Mouse (Mus musculus) retina, adult 2 months (tissue): Measurements from ENCODE around the gene Olfr805.

ENCODE experiments used
- DNase-seq: peaks from one replicate; pipeline ENCODE4 v3.0.0-alpha.2; 2012; ENCODE audit warnings: low read depth, low spot score

Gene Olfr805

GRCm38 (mm10) chr10:129729275-129729674, at the start of gene Olfr805:
Olfr805 (minus strand) TSS chr10:129729375.
- no peak for DNase-seq

- no peak for DNase-seq
Measured at GRCm38 (mm10) chr10:129778123-129778522, 48.9 kb upstream of the Olfr805 start.

- DNase-seq = no peak
Measured at GRCm38 (mm10) chr10:129774338-129774737, 45.2 kb upstream of the Olfr805 start, which contains the start of gene Olfr809. Olfr809 (plus strand) TSS chr10:129774638.

- DNase-seq = no peak
Measured at GRCm38 (mm10) chr10:129765182-129765581, 36.0 kb upstream of the Olfr805 start, which contains the start of gene Olfr808. Olfr808 (plus strand) TSS chr10:129765482.

GRCm38 (mm10) chr10:129757693-129758092, 28.5 kb upstream of the Olfr805 start, which contains the start of gene Olfr807:
Olfr807 (minus strand) TSS chr10:129757793.
- no peak for DNase-seq

GRCm38 (mm10) chr10:129741821-129742220, 12.6 kb upstream of the Olfr805 start, which contains the start of gene Olfr806:
Olfr806 (minus strand) TSS chr10:129741921.
- no peak for DNase-seq

GRCm38 (mm10) chr10:129702910-129703309, 26.3 kb downstream of the Olfr805 start, which contains the start of gene Olfr804:
Olfr804 (plus strand) TSS chr10:129703210.
- DNase-seq = no peak

GRCm38 (mm10) chr10:129694186-129694585, 35.0 kb downstream of the Olfr805 start, which contains the start of gene Olfr803:
Olfr803 (minus strand) TSS chr10:129694286.
- DNase-seq = no peak

GRCm38 (mm10) chr10:129688069-129688468, 41.1 kb downstream of the Olfr805 start, which contains the start of gene Olfr802:
Olfr802 (minus strand) TSS chr10:129688169.
- no peak for DNase-seq

- no peak for DNase-seq
Measured at GRCm38 (mm10) chr10:129673765-129674164, 55.4 kb downstream of the Olfr805 start, which contains the start of gene Olfr801. Olfr801 (minus strand) TSS chr10:129673865.
